Mouse (Mus musculus) skeletal muscle tissue, postnatal 0 days (tissue): ENCODE results near the gene Aaed1. TPM values are rescaled to one million over a fixed set of nuclear protein-coding genes. Genes with fewer than 3 reads are reported as not detected.

ENCODE experiments used
- polyA plus RNA-seq: library from polyadenylated mRNA; unstranded; fragments of >200 nt; fragmentation: Nextera tagmentation; extraction: Ambion mirVana; gene quantifications from 2 replicates; pipeline ENCODE4 v1.2.1, GENCODE M21; 2015

The Aaed1 gene
- polyA plus RNA-seq, result 49.1 and 53.8 TPM in 2 replicates

DNA sequence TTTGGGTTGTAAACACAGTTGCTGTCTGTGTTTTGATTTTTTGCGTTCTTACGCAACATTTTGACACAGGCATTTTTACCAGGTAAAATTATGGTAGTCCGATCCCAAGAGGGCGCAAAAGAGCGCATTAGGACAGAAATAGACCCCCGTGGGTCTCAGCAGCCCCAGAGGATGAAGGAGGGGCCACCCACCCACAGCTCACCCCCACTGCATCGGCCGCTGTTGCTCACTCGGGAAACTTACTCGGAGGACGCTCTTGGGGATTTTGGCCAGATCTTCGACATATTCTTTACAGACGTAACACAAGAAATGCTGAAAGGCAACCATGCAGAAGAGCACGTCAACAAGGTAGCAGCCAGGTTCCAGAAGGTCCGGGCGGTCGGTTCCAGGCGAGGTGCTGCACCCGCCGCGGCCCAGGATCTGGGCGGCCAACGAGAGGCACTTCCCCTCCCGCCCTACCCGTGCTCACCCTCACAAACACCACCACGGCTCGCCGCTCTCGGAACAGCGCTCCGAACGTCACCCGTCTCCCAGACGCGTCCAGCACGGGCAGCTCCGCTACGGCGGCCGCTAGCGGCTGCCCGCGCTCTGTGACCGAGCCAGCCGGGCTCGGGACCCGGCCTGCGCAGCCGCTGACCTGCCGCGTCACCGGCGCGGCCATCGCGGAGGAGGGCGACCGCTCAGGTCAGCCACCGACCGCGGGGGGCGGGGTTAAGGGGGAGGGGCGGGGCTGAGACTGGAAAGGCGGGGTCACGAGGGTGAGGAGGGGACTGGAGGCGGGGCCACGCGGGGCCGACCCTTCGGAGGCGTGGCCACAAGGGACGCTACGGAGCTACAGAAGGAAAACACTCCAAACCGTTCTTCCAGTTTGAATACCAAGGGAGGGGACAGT, at the start of gene Aaed1:
Gene Aaed1 (minus strand): TSS at position 687 of the 892 bp plus-strand sequence.

DNA sequence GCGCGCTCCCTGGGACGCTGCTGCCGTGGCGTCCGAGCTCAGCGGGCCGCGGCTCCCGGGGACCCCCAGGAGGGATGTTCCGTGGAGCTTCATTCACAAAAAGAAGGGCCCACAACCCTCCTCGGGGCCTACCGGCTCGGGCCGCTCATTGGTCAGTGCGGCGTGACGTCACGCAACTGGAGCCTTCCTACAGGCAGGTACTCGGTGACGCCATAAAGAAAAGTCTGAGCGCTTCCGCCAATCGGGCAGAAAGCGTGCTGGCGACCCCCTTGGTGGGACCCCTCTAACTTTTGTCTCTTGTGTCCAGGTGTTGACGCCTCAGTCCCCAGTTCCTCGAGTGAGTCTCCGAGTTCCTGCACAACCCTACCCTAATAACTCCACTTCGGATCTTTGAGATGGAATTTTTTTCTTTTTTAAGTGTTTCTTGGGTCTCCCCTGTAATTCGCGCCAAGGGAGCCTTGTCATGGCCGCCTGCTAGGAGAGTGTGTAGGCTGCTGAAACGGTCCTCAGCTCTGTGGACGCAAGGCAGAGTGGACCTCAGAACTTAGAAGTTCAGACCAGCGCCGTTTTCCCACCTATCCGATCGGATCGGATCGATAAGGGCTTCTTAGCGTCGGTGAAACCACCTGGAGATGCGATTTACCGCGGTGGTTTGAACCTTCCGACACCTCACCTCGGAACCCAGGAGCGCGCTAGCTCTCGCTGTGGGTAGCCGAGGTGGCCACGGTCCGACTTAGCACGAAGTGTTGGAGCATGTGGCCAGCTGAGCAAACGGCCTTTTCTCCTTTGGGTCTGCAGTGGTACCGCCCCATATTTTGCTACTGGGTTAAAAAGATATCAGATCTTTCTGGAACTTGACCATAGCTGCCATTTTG, 37.4 kb downstream of the Aaed1 start, which contains the start of gene Cdc14b:
Gene Cdc14b (minus strand): TSS at position 412 of the 875 bp plus-strand sequence.

Other genes starting within 250 kb of the Aaed1 start
- gene Hsd17b3, start 223.5 kb downstream of the Aaed1 start, polyA plus RNA-seq, result not detected in 2 replicates
- 2.7 and 4.6 TPM in 2 replicates for gene Slc35d2, start 183.3 kb downstream of the Aaed1 start, polyA plus RNA-seq
- gene Zfp367, start 159.5 kb downstream of the Aaed1 start, polyA plus RNA-seq, result 9.5 and 9.7 TPM in 2 replicates
- gene Habp4, start 150.9 kb downstream of the Aaed1 start, polyA plus RNA-seq, result 20.9 and 21.3 TPM in 2 replicates
- gene Cdc14b, start 37.4 kb downstream of the Aaed1 start, polyA plus RNA-seq, result 2.6 and 2.8 TPM in 2 replicates
- 149 and 163 TPM in 2 replicates for gene Ctsl, start 58.2 kb upstream of the Aaed1 start, polyA plus RNA-seq
- gene Cdk20, start 119.6 kb upstream of the Aaed1 start, polyA plus RNA-seq, result 5.3 and 6.5 TPM in 2 replicates
- 0.35 and 0.53 TPM in 2 replicates for gene Fam240b, start 185.1 kb upstream of the Aaed1 start, polyA plus RNA-seq